Mouse (Mus musculus): ENCODE measurements around the gene Olfr118. TPM values are rescaled to one million over a fixed set of nuclear protein-coding genes. Genes with fewer than 3 reads are reported as not detected.
"Not testable (repeated sequence)": the region's sequence is repeated elsewhere in the genome, so short reads cannot be mapped to it uniquely, and the experiment has no call there.

Gene Olfr118
- total RNA-seq (2012; rRNA removed), result not detected in 2 replicates
- not detected for polyA plus RNA-seq (2012; ENCODE audit: insufficient read depth in 1 of 2, insufficient read length in 2 of 2, low read depth in 1 of 2, low replicate concordance in 2 of 2, missing spikeins in 1 of 2)

DNA sequence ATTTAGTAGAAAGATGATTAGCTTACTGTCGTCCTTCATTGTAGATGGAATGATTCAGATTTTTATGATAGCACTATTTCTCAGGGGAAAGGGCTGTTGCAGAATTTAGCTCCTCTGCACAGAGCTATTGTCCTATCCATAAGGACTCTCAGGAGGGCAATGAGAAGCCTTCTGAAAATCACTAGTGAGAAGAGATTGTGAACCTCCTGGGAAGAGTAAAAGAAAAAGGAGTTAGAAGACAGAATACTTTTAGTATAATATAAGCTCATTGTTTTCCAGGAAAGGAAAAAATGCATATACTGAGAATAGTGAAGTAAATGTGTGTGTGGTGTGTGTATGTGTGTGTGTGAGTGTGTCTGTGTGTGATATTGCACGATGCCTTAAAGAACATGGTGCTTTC, at the start of gene Olfr118:
Olfr118 (plus strand) TSS at position 301 of the 400 bp plus-strand sequence.
- Histone ChIP-seq H3K9me3 (replicated peaks; ENCODE audit: insufficient read depth, low read length) (no peaks in the 10 kb centered on the region), H3K79me2 (ENCODE audit: control insufficient read depth, insufficient read depth, low read length, poor library complexity) (no peaks in the 10 kb centered on the region), H3K4me1 (ENCODE audit: control insufficient read depth in 1 of 2, insufficient read depth in 2 of 2, low read length in 2 of 2) (no peaks in the 10 kb centered on the region), H3K27ac (ENCODE audit: control insufficient read depth, low read depth, low read length) (no peak within 1 kb of the TSS), H3K4me3 (ENCODE audit: control insufficient read depth in 1 of 2, insufficient read depth in 1 of 2, low read depth in 2 of 2, low read length in 2 of 2) (no peak within 1 kb of the TSS), H3K36me3 (ENCODE audit: control insufficient read depth in 1 of 2, insufficient read depth in 2 of 2, low read length in 2 of 2) (no peaks in the 10 kb centered on the region), H3K9ac (ENCODE audit: control insufficient read depth, low read depth, low read length, poor library complexity, severe bottlenecking) (no peak within 1 kb of the TSS), H3K27me3 (ENCODE audit: control insufficient read depth in 1 of 2, insufficient read depth in 2 of 2, low read length in 2 of 2) (no peaks in the 10 kb centered on the region)
- TF ChIP-seq ZNF384 (IDR thresholded peaks at IDR 0.05; ENCODE audit: low read depth, low read length), result no peak
- TF ChIP-seq POLR2AphosphoS2 (IDR thresholded peaks at IDR 0.05; ENCODE audit: low read length), result no peak
- TF ChIP-seq SIN3A (IDR thresholded peaks at IDR 0.05; ENCODE audit: low read length), result no peak
- TF ChIP-seq JUND (IDR thresholded peaks at IDR 0.05; ENCODE audit: low read depth, low read length), result no peak
- no peak for TF ChIP-seq RAD21 (IDR thresholded peaks at IDR 0.05; ENCODE audit: low read depth, low read length)
- no peak for TF ChIP-seq HCFC1 (IDR thresholded peaks at IDR 0.05; ENCODE audit: low read depth, low read length)
- TF ChIP-seq NELFE (IDR thresholded peaks at IDR 0.05; ENCODE audit: low read depth, low read length), result no peak
- DNase-seq (ENCODE audit: low read depth, low spot score), result no peak

DNA sequence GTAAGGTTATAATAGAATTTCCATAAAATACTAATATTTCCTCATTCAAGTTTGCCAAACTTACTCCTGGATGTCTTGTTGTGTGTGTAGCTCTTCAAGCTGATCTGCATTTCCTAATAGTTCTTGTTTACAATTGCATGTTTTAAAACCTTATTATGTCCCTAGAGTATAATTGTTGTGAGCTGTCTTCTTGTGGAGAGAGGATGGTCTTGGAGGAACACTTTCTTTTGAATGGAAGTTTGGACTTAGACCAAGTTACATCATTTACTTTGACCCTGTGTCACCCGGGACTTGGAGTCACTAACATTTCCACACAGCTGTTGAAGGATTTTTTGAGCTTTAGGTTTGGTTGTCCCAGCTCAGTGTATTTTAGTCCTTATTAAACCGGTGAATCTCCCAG, 39.8 kb upstream of the Olfr118 start, which contains the start of the genes Olfr115 and Olfr116:
Olfr115 (minus strand) TSS at position 101 of the 400 bp plus-strand sequence.
Olfr116 (minus strand) TSS at position 191 of the 400 bp plus-strand sequence.
- Histone ChIP-seq H3K36me3 (ENCODE audit: control insufficient read depth in 1 of 2, insufficient read depth in 2 of 2, low read length in 2 of 2) (no peaks in the 10 kb centered on the region), H3K27ac (ENCODE audit: control insufficient read depth, low read depth, low read length) (no peak within 1 kb of the TSS)

DNA sequence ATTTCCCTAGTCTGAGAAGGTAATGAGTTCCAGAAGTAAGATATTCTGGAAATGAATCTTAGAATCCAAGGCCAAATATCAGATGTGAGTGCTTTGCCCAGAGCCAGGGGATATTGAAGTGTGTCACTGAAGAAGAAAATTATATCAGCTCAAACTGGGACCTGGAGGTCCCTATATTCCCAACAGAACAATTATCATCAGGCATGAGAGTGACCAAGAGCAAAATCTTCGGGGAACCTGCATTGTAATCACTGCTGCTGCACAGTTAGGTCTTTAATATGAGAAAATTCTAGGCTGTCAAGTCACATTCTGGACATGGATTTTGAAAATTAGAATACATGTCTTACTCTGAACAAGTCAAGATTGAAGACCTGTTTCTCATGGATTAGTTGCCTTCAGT, 3.1 kb upstream of the Olfr118 start, which contains the start of gene Olfr117:
Olfr117 (minus strand) TSS at position 101 of the 400 bp plus-strand sequence.
- H3K4me3 ChIP-seq (ENCODE audit: control insufficient read depth in 1 of 2, insufficient read depth in 1 of 2, low read depth in 2 of 2, low read length in 2 of 2), result no peak within 1 kb of the TSS
- H3K79me2 ChIP-seq (ENCODE audit: control insufficient read depth, insufficient read depth, low read length, poor library complexity), result no peaks in the 10 kb centered on the region
- no peaks in the 10 kb centered on the region for H3K36me3 ChIP-seq (ENCODE audit: control insufficient read depth in 1 of 2, insufficient read depth in 2 of 2, low read length in 2 of 2)
- no peak for TF ChIP-seq NRF1 (IDR thresholded peaks at IDR 0.05; ENCODE audit: insufficient read depth, low read depth, low read length, poor library complexity, severe bottlenecking)
- H3K4me1 ChIP-seq (ENCODE audit: control insufficient read depth in 1 of 2, insufficient read depth in 2 of 2, low read length in 2 of 2), result no peaks in the 10 kb centered on the region
- no peak within 1 kb of the TSS for H3K27ac ChIP-seq (ENCODE audit: control insufficient read depth, low read depth, low read length)
- no peak within 1 kb of the TSS for H3K9ac ChIP-seq (ENCODE audit: control insufficient read depth, low read depth, low read length, poor library complexity, severe bottlenecking)
- DNase-seq (ENCODE audit: low read depth, low spot score), result no peak
- H3K9me3 ChIP-seq (replicated peaks; ENCODE audit: insufficient read depth, low read length), result no peaks in the 10 kb centered on the region
- no peaks in the 10 kb centered on the region for H3K27me3 ChIP-seq (ENCODE audit: control insufficient read depth in 1 of 2, insufficient read depth in 2 of 2, low read length in 2 of 2)

More for the DNA sequence above, 39.8 kb upstream of the Olfr118 start, which contains the start of the genes Olfr115 and Olfr116:
- Histone ChIP-seq H3K79me2 (ENCODE audit: control insufficient read depth, insufficient read depth, low read length, poor library complexity) (no peaks in the 10 kb centered on the region), H3K4me1 (ENCODE audit: control insufficient read depth in 1 of 2, insufficient read depth in 2 of 2, low read length in 2 of 2) (no peaks in the 10 kb centered on the region), H3K9me3 (replicated peaks; ENCODE audit: insufficient read depth, low read length) (no peaks in the 10 kb centered on the region), H3K27me3 (ENCODE audit: control insufficient read depth in 1 of 2, insufficient read depth in 2 of 2, low read length in 2 of 2) (no peaks in the 10 kb centered on the region), H3K4me3 (ENCODE audit: control insufficient read depth in 1 of 2, insufficient read depth in 1 of 2, low read depth in 2 of 2, low read length in 2 of 2) (no peak within 1 kb of the TSS), H3K9ac (ENCODE audit: control insufficient read depth, low read depth, low read length, poor library complexity, severe bottlenecking) (no peak within 1 kb of the TSS)
- DNase-seq (ENCODE audit: low read depth, low spot score), result no peak
- TF ChIP-seq CTCF (IDR thresholded peaks at IDR 0.05 in 2 of 3, conservative IDR thresholded peaks at IDR 0.05 in 1 of 3; ENCODE audit: control insufficient read depth in 1 of 3, insufficient read depth in 1 of 3, low read depth in 2 of 3, low read length in 3 of 3, poor library complexity in 1 of 3, severe bottlenecking in 1 of 3) (no peak), JUND (IDR thresholded peaks at IDR 0.05; ENCODE audit: low read depth, low read length) (no peak), POLR2AphosphoS5 (IDR thresholded peaks at IDR 0.05; ENCODE audit: borderline replicate concordance, low read depth, low read length) (no peak), NRF1 (IDR thresholded peaks at IDR 0.05; ENCODE audit: insufficient read depth, low read depth, low read length, poor library complexity, severe bottlenecking) (no peak), E2F4 (IDR thresholded peaks at IDR 0.05; ENCODE audit: borderline replicate concordance, low read depth, low read length) (no peak), MXI1 (IDR thresholded peaks at IDR 0.05; ENCODE audit: low read depth, low read length) (no peak)

DNA sequence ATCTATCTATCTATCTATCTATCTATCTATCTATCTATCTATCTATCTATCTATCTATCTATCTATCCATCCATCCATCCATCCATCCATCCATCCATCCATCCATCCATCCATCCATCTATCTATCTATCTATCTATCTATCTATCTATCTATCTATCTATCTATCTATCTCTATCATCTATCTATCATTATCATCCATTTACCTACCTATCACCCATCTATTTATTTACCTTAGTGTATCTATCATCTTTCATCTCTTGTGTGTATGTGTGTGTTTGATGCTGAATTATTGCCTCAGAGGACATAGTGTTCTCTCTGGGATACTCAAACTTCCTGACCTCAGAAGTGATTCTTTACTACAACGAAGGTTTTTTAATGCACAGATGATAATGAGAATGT, 29.5 kb downstream of the Olfr118 start, which contains the start of gene Olfr119:
Olfr119 (plus strand) TSS at position 301 of the 400 bp plus-strand sequence.
- not testable (repeated sequence) for H3K9me3 ChIP-seq (replicated peaks; ENCODE audit: insufficient read depth, low read length); H3K27me3 ChIP-seq (ENCODE audit: control insufficient read depth in 1 of 2, insufficient read depth in 2 of 2, low read length in 2 of 2); H3K4me1 ChIP-seq (ENCODE audit: control insufficient read depth in 1 of 2, insufficient read depth in 2 of 2, low read length in 2 of 2); H3K4me3 ChIP-seq (ENCODE audit: control insufficient read depth in 1 of 2, insufficient read depth in 1 of 2, low read depth in 2 of 2, low read length in 2 of 2); H3K27ac ChIP-seq (ENCODE audit: control insufficient read depth, low read depth, low read length); H3K79me2 ChIP-seq (ENCODE audit: control insufficient read depth, insufficient read depth, low read length, poor library complexity); H3K36me3 ChIP-seq (ENCODE audit: control insufficient read depth in 1 of 2, insufficient read depth in 2 of 2, low read length in 2 of 2); DNase-seq (ENCODE audit: low read depth, low spot score); H3K9ac ChIP-seq (ENCODE audit: control insufficient read depth, low read depth, low read length, poor library complexity, severe bottlenecking)

Measured in MEL (cell line).